Mouse (Mus musculus): Measurements from ENCODE around the gene Cnot11. TPM values are rescaled to one million over a fixed set of nuclear protein-coding genes. Genes with fewer than 3 reads are reported as not detected.
A peak's percentile ranks its signal among the peaks of the same experiment; 100 is the strongest.

Gene Cnot11
- polyA plus RNA-seq, 1 experiment from 2014 or later = 34.8 TPM

DNA sequence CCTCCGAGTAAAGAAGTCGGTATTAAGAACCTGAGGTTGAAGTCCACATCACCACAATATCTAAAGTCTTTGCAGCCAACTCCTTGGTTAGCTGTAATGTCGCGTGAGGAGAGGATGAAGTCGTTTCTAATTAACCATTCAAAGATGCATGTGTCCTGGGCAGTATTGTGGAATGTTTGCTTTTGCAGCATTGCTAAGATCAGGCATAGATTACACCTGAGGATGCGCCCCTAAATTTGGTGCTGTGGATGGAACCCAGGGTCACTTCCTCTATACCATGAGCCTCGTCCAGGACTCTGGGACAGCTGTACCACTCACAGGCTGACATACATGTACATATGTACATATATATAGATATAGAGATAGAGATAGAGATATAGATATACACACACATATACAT is 1.9 kb downstream of the Cnot11 start:
- no peak for ATAC-seq (replicated peaks; ENCODE audit: insufficient number of reproducible peaks, low FRiP score, low TSS enrichment, low read depth)
- WGBS = 47% methylated on average over 7 of the region's 7 CpGs
- H3K27me3 ChIP-seq (ENCODE audit: control insufficient read depth, insufficient read depth, low read length) = no peaks in the 10 kb centered on the region

DNA sequence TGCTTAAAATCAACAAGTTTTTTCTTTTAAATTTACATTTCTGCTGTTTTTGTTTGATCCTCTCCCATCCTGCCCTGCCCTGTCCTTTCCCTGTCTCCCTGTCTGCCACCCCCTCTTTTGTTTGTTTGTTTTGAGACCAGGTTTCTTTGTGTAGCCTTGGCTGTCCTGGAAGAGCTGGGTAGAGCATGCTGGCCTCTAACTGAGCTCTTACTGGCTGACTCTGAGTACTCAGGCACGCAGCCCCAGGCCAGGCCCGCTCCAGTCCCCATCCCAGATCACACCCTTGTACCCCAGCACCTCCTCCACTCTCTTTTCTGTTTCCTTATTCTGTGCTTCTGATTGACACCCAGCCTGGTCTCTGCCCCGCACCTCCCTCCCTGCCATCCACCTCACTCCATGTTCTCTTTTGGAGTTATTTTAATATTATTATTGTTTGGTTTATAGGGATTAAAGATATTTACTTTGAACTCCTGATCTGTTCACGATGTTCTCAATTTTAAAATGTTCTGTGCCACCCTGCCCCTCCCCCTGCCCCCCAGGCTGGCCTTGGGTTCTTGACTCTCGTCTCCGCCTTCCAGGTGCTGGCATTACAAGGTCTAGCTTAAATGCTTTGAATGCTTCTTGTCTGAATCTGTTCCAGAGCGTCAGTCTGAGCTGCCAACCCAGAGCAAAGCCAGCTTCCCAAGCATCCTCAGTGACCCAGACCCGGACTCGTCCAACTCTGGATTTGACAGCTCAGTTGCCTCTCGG is 3.0 kb downstream of the Cnot11 start:
- H3K4me3 ChIP-seq (ENCODE audit: low read depth, low read length) = no peak overlapping the region
- DNase-seq (ENCODE audit: low spot score) (no peak), ATAC-seq (replicated peaks; ENCODE audit: insufficient number of reproducible peaks, low FRiP score, low TSS enrichment, low read depth) (no peak)
- 90% methylated on average over 10 of the region's 10 CpGs for WGBS
- H3K9ac ChIP-seq (replicated peaks; ENCODE audit: low read length) = no peak overlapping the region
- H3K9me3 ChIP-seq (replicated peaks; ENCODE audit: control insufficient read depth, low read length) = no peaks in the 10 kb centered on the region
- H3K36me3 ChIP-seq (replicated peaks; ENCODE audit: control insufficient read depth, insufficient read depth, low read depth, low read length) = peaks cover 13% of the 10 kb centered on the region
- 0 out of 2 replicates have a peak, but pooled peaks cover 2% of the 10 kb centered on the region for H3K4me1 ChIP-seq (ENCODE audit: control insufficient read depth, insufficient read depth, low read length)
- no peaks in the 10 kb centered on the region for H3K27me3 ChIP-seq (ENCODE audit: control insufficient read depth, insufficient read depth, low read length)
- H3K27ac ChIP-seq (replicated peaks; ENCODE audit: low read depth, low read length) = no peak overlapping the region
- no peak overlapping the region for H3K4me2 ChIP-seq (ENCODE audit: low read depth, low read length)

More for the DNA sequence above, 1.9 kb downstream of the Cnot11 start:
- Histone ChIP-seq H3K36me3 (replicated peaks; ENCODE audit: control insufficient read depth, insufficient read depth, low read depth, low read length) (peaks cover 13% of the 10 kb centered on the region), H3K4me1 (ENCODE audit: control insufficient read depth, insufficient read depth, low read length) (0 out of 2 replicates have a peak, but pooled peaks cover 2% of the 10 kb centered on the region), H3K4me2 (ENCODE audit: low read depth, low read length) (peak overlapping the region; percentile 84), H3K9ac (replicated peaks; ENCODE audit: low read length) (peak overlapping the region; percentile 91), H3K27ac (replicated peaks; ENCODE audit: low read depth, low read length) (no peak overlapping the region), H3K4me3 (ENCODE audit: low read depth, low read length) (peak overlapping the region; percentile 93), H3K9me3 (replicated peaks; ENCODE audit: control insufficient read depth, low read length) (no peaks in the 10 kb centered on the region)
- no peak for DNase-seq (ENCODE audit: low spot score)

DNA sequence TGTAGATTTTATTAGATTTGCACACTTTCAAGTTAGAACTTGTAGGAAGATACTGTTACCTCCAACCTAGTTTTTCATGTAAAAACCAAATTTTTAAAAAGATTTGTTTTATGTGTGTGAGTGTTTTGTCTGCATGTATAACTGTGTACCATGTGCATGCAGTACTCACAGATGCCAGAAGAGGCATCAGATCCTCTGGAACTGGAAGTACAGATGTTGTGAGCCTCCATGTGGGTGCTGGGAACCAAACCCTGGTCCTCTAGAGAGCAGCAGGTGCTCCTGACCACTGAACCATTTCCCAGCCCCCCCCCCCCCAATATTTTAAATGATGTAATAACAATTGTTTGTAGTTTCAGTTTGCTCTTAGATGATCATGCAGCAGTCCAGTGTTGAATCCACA is 5.8 kb downstream of the Cnot11 start:
- peaks cover 15% of the 10 kb centered on the region for H3K36me3 ChIP-seq (replicated peaks; ENCODE audit: control insufficient read depth, insufficient read depth, low read depth, low read length)
- H3K4me3 ChIP-seq (ENCODE audit: low read depth, low read length) = no peak overlapping the region
- no peak for DNase-seq (ENCODE audit: low spot score)
- no peak for ATAC-seq (replicated peaks; ENCODE audit: insufficient number of reproducible peaks, low FRiP score, low TSS enrichment, low read depth)
- H3K27ac ChIP-seq (replicated peaks; ENCODE audit: low read depth, low read length) = no peak overlapping the region
- no peaks in the 10 kb centered on the region for H3K9me3 ChIP-seq (replicated peaks; ENCODE audit: control insufficient read depth, low read length)
- no peaks in the 10 kb centered on the region for H3K27me3 ChIP-seq (ENCODE audit: control insufficient read depth, insufficient read depth, low read length)
- H3K4me1 ChIP-seq (ENCODE audit: control insufficient read depth, insufficient read depth, low read length) = 0 out of 2 replicates have a peak, but pooled peaks cover 2% of the 10 kb centered on the region
- no peak overlapping the region for H3K4me2 ChIP-seq (ENCODE audit: low read depth, low read length)
- no peak overlapping the region for H3K9ac ChIP-seq (replicated peaks; ENCODE audit: low read length)

DNA sequence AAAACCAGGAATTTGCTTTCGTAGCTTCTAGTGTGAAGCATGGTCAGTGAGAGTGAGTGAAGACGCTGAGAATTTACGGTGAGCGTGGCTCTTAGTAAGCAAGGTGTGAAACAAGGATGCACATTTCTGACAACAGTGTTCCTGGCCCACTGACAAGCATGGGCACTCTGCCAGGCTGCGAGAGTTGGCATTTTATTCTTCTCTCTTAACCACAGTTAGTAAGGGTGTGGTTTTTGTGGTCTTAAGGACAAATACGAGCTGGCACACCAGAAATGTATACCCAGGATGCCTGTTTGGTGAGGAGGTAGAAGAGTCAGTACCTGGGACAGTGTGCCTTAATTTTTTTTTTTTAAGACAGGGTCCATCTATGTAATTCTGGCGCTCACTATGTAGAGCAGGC is 10.8 kb downstream of the Cnot11 start:
- WGBS = 97% methylated on average over 7 of the region's 7 CpGs
- Histone ChIP-seq H3K4me3 (ENCODE audit: low read depth, low read length) (no peak overlapping the region), H3K27ac (replicated peaks; ENCODE audit: low read depth, low read length) (no peak overlapping the region), H3K4me1 (ENCODE audit: control insufficient read depth, insufficient read depth, low read length) (no peaks in the 10 kb centered on the region), H3K4me2 (ENCODE audit: low read depth, low read length) (no peak overlapping the region), H3K9ac (replicated peaks; ENCODE audit: low read length) (no peak overlapping the region), H3K9me3 (replicated peaks; ENCODE audit: control insufficient read depth, low read length) (no peaks in the 10 kb centered on the region), H3K27me3 (ENCODE audit: control insufficient read depth, insufficient read depth, low read length) (no peaks in the 10 kb centered on the region), H3K36me3 (replicated peaks; ENCODE audit: control insufficient read depth, insufficient read depth, low read depth, low read length) (peaks cover 7% of the 10 kb centered on the region)
- ATAC-seq (replicated peaks; ENCODE audit: insufficient number of reproducible peaks, low FRiP score, low TSS enrichment, low read depth) (no peak), DNase-seq (ENCODE audit: low spot score) (no peak)

DNA sequence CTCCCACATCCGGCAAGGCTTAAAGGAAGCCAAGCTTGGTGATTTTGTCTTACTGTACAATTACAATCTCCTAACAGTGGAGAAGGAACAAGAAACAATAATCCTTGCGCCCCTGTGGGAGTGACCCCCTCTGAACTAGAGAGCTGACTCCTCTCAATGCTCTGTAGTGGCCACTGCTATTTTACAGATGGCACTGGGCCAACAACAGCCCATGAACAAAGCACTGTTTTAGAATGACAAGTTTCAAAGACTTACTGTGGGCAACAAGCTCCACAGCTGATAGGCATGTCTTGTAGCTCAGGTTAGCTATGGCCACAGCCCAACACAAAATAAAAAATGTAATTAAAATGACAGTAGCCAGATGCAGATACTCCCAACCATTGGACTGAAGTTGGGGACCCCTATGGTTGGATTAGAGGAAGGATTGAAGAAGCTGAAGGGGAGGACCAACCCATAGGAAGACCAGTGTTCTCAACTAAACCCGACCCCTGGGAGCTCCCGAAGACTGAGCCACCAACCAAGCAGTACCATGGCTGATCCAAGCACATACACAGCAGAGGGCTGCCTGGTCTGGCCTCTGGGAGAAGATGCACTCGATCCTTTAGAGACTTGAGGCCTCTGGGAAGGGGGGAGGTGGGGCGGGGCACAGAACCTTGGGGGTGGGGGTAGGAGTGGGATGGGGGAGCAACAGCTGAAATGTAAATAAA is 11.5 kb downstream of the Cnot11 start:
- ATAC-seq (replicated peaks; ENCODE audit: insufficient number of reproducible peaks, low FRiP score, low TSS enrichment, low read depth) = no peak
- WGBS = 90% methylated on average over 6 of the region's 6 CpGs
- DNase-seq (ENCODE audit: low spot score) = no peak

DNA sequence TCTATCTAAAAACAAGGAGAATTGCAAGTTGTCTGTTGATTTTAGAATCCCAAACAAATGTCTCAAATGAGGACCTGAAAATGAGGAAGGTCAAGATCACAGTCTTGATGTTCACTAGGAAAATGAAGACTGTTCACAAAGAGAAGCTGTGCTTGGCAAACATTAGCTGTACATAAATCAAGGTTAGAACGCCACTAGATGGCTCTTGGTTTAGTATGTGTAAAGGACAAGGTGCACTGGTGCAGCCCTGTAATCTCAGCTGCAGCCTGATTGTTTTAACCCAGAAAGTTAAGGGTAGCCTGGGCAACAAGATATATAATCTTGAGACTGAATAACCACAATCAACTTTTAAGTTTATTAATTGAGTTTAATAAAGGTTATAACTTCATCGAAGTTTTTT is 12.4 kb downstream of the Cnot11 start:
- no peak overlapping the region for H3K9ac ChIP-seq (replicated peaks; ENCODE audit: low read length)
- no peak overlapping the region for H3K4me3 ChIP-seq (ENCODE audit: low read depth, low read length)
- no peak overlapping the region for H3K4me2 ChIP-seq (ENCODE audit: low read depth, low read length)
- ATAC-seq (replicated peaks; ENCODE audit: insufficient number of reproducible peaks, low FRiP score, low TSS enrichment, low read depth) (no peak), DNase-seq (ENCODE audit: low spot score) (no peak)
- H3K36me3 ChIP-seq (replicated peaks; ENCODE audit: control insufficient read depth, insufficient read depth, low read depth, low read length) = peaks cover 6% of the 10 kb centered on the region
- H3K4me1 ChIP-seq (ENCODE audit: control insufficient read depth, insufficient read depth, low read length) = no peaks in the 10 kb centered on the region
- 80% methylated on average over 2 of the region's 2 CpGs for WGBS
- H3K27me3 ChIP-seq (ENCODE audit: control insufficient read depth, insufficient read depth, low read length) = no peaks in the 10 kb centered on the region
- no peaks in the 10 kb centered on the region for H3K9me3 ChIP-seq (replicated peaks; ENCODE audit: control insufficient read depth, low read length)
- H3K27ac ChIP-seq (replicated peaks; ENCODE audit: low read depth, low read length) = no peak overlapping the region

More for the DNA sequence above, 11.5 kb downstream of the Cnot11 start:
- no peak overlapping the region for H3K27ac ChIP-seq (replicated peaks; ENCODE audit: low read depth, low read length)
- H3K9me3 ChIP-seq (replicated peaks; ENCODE audit: control insufficient read depth, low read length) = no peaks in the 10 kb centered on the region
- H3K36me3 ChIP-seq (replicated peaks; ENCODE audit: control insufficient read depth, insufficient read depth, low read depth, low read length) = peaks cover 6% of the 10 kb centered on the region
- no peak overlapping the region for H3K9ac ChIP-seq (replicated peaks; ENCODE audit: low read length)
- H3K4me1 ChIP-seq (ENCODE audit: control insufficient read depth, insufficient read depth, low read length) = no peaks in the 10 kb centered on the region
- H3K4me3 ChIP-seq (ENCODE audit: low read depth, low read length) = no peak overlapping the region
- H3K4me2 ChIP-seq (ENCODE audit: low read depth, low read length) = no peak overlapping the region
- H3K27me3 ChIP-seq (ENCODE audit: control insufficient read depth, insufficient read depth, low read length) = no peaks in the 10 kb centered on the region

DNA sequence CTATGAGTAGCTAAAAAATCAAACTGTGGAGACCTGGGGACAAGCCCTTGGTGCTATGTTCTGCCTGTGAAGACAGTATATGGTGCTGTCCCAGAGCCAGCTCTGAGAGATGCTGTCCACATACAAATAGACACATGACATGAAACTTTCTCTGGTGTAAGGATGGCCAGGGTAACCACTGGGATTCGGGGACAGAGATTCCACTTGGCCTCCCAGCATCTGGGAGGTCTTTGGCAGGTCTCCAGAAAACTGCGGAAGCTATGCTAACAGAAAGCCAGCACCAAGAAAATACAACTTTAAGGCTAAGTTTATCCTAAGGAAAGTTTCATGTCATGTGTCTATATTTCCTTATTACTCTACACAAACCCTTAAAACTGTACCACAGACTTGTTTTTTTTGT is 15.0 kb downstream of the Cnot11 start:
- H3K27ac ChIP-seq (replicated peaks; ENCODE audit: low read depth, low read length) = no peak overlapping the region
- H3K27me3 ChIP-seq (ENCODE audit: control insufficient read depth, insufficient read depth, low read length) = no peaks in the 10 kb centered on the region
- ATAC-seq (replicated peaks; ENCODE audit: insufficient number of reproducible peaks, low FRiP score, low TSS enrichment, low read depth) = no peak
- H3K9me3 ChIP-seq (replicated peaks; ENCODE audit: control insufficient read depth, low read length) = no peaks in the 10 kb centered on the region
- H3K36me3 ChIP-seq (replicated peaks; ENCODE audit: control insufficient read depth, insufficient read depth, low read depth, low read length) = peaks cover 6% of the 10 kb centered on the region
- no peaks in the 10 kb centered on the region for H3K4me1 ChIP-seq (ENCODE audit: control insufficient read depth, insufficient read depth, low read length)
- H3K4me2 ChIP-seq (ENCODE audit: low read depth, low read length) = no peak overlapping the region
- DNase-seq (ENCODE audit: low spot score) = no peak
- H3K9ac ChIP-seq (replicated peaks; ENCODE audit: low read length) = no peak overlapping the region
- no peak overlapping the region for H3K4me3 ChIP-seq (ENCODE audit: low read depth, low read length)
- 90% methylated on average over 2 of the region's 2 CpGs for WGBS
